Mouse (Mus musculus): ENCODE measurements around the gene Gipc1. TPM values are rescaled to one million over a fixed set of nuclear protein-coding genes. Genes with fewer than 3 reads are reported as not detected.
A peak's percentile ranks its signal among the peaks of the same experiment; 100 is the strongest.

Gene Gipc1
- total RNA-seq, 2 experiments from 2014 or later: 77.9 to 78.5 TPM

GRCm38 (mm10) chr8:83647511-83647910 is 5.0 kb upstream of the Gipc1 start:
- DNase-seq (ENCODE audit: low spot score in 2 of 2): no peak

- no peak for DNase-seq (ENCODE audit: low spot score in 2 of 2)
Measured at GRCm38 (mm10) chr8:83648031-83648430, 4.4 kb upstream of the Gipc1 start.

- no peak for DNase-seq (ENCODE audit: low spot score in 2 of 2)
Measured at GRCm38 (mm10) chr8:83649699-83650098, 2.8 kb upstream of the Gipc1 start.

- no peak for DNase-seq (ENCODE audit: low spot score in 2 of 2)
Measured at GRCm38 (mm10) chr8:83652744-83653661, 526 bp downstream of the Gipc1 start.

- no peak for DNase-seq (ENCODE audit: low spot score in 2 of 2)
Measured at GRCm38 (mm10) chr8:83653662-83654017, 1.2 kb downstream of the Gipc1 start.

- DNase-seq (ENCODE audit: low spot score in 2 of 2): no peak
Measured at GRCm38 (mm10) chr8:83654725-83655124, 2.2 kb downstream of the Gipc1 start.

GRCm38 (mm10) chr8:83656043-83656442 is 3.6 kb downstream of the Gipc1 start:
- no peak for DNase-seq (ENCODE audit: low spot score in 2 of 2)

GRCm38 (mm10) chr8:83656484-83657246 is 4.2 kb downstream of the Gipc1 start:
- no peak for DNase-seq (ENCODE audit: low spot score in 2 of 2)

GRCm38 (mm10) chr8:83660545-83660944 is 8.1 kb downstream of the Gipc1 start:
- DNase-seq (ENCODE audit: low spot score in 2 of 2): peak in 1 of 2 experiments; percentile 43

GRCm38 (mm10) chr8:83660995-83661680 is 8.7 kb downstream of the Gipc1 start:
- DNase-seq (ENCODE audit: low spot score in 2 of 2): no peak

GRCm38 (mm10) chr8:83662421-83662826 is 9.9 kb downstream of the Gipc1 start:
- peak; percentile 88 for DNase-seq (ENCODE audit: low spot score in 2 of 2)

- no peak for DNase-seq (ENCODE audit: low spot score in 2 of 2)
Measured at GRCm38 (mm10) chr8:83664096-83664495, 11.6 kb downstream of the Gipc1 start.

GRCm38 (mm10) chr8:83664931-83665625 is 12.6 kb downstream of the Gipc1 start:
- no peak for DNase-seq (ENCODE audit: low spot score in 2 of 2)

GRCm38 (mm10) chr8:83665969-83666865 is 13.7 kb downstream of the Gipc1 start, which contains the start of gene Ptger1:
Ptger1 (plus strand) TSS chr8:83666678.
- peak; percentile 34 to 37 for DNase-seq (ENCODE audit: low spot score in 2 of 2)

- no peak for DNase-seq (ENCODE audit: low spot score in 2 of 2)
Measured at GRCm38 (mm10) chr8:83666866-83667234, 14.4 kb downstream of the Gipc1 start.

GRCm38 (mm10) chr8:83667526-83667925 is 15.0 kb downstream of the Gipc1 start:
- no peak for DNase-seq (ENCODE audit: low spot score in 2 of 2)

- peak; percentile 72 to 83 for DNase-seq (ENCODE audit: low spot score in 2 of 2)
Measured at GRCm38 (mm10) chr8:83668010-83668916, 15.8 kb downstream of the Gipc1 start.

GRCm38 (mm10) chr8:83669013-83669412 is 16.5 kb downstream of the Gipc1 start:
- peak in 1 of 2 experiments; percentile 25 for DNase-seq (ENCODE audit: low spot score in 2 of 2)

GRCm38 (mm10) chr8:83672936-83673335 is 20.5 kb downstream of the Gipc1 start:
- no peak for DNase-seq (ENCODE audit: low spot score in 2 of 2)
